Mouse (Mus musculus): ENCODE measurements around the gene Bicral.

The Bicral gene

GRCm38 (mm10) chr17:46840304-46841010 is 17.8 kb downstream of the Bicral start:
- no peak for DNase-seq

DNA sequence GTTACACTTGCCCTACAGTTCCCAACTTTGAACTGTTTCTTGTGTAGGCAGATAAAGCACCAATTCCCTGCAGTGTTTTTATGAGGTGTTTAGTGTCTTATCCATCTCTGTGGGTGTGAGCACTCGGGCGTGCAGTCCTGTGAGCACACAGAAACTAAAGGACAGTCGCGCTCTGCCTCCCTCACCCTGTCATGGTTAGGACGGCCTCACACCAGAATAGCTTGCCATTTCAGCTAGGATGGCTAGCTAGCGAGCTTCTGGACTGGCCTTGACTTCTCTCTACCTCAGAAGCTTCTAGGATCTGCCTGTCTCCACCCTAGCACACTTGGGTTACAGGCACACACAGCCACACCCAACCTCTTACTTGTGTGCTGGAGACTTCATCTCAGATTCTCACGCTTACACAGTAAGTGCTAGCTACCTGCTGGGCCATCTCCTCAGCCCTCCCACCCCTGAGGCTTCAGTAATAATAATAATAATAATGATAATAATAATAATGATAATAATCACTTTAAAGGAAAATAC is 19.8 kb downstream of the Bicral start:
- no peak for DNase-seq

- DNase-seq, result no peak
These were observed 20.4 kb downstream of the Bicral start for GRCm38 (mm10) chr17:46837897-46838296.

GRCm38 (mm10) chr17:46835093-46835715 is 23.1 kb downstream of the Bicral start:
- DNase-seq, result peak in 1 of 2 experiments; percentile 58

DNA sequence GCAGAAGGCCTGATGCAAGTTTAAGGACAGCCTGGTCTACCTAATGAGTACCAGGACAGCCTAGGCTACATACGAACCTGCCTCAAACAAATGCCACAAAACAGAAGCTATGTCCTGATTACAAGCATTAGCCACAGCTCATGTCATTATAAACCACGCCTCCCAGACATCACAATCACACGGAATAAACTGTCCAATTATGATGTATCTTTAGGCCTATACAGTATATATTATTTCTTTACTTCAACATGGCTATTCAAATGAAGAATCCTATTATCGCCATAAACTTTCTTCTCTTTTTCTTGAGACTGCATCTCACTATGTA is 25.3 kb downstream of the Bicral start:
- DNase-seq, result no peak

GRCm38 (mm10) chr17:46832101-46832980 is 25.9 kb downstream of the Bicral start:
- no peak for DNase-seq

- no peak for DNase-seq
These were observed 28.3 kb downstream of the Bicral start for GRCm38 (mm10) chr17:46829856-46830535.

DNA sequence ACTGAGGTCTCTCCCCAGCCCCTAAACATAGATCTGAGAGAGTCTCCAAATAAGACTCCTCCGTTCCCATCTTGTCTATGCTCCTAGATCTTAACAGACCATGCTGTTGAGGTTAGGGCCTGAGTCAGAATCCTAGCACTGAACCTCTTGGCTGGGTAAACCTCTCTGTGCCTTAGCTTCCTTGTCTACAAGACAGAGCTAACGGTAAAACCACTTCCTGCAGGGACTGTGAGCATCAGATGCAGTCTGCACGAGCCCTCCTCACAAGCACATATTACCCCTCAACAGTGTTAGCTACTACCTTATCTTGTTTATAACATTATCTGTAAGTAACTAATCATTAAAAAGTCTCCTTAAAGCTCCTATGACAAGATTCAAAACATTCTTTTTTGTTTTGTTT is 29.3 kb downstream of the Bicral start:
- peak; percentile 41 to 73 for DNase-seq

DNA sequence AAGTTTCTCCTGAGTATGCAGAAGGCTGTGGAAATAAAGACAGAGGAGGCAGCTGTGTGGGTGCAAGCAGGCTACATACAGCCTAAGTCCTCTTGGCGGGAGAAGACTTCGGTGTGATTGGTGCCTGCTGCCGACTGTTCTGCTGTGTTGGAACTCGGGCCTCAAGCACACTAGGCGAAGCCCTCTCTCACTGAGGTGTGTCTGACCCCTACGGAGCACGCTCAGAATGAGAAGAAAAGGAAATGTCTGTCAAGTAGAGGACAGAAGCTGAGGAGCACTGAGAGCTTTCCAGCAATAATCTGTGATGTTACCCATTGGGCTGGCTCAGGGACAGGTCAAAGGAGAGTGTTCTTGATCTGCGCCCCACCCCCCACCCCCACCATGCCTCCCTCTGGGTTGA is 35.2 kb downstream of the Bicral start:
- DNase-seq, result no peak

- DNase-seq, result no peak
These were observed 37.7 kb downstream of the Bicral start for GRCm38 (mm10) chr17:46820628-46821027.

DNA sequence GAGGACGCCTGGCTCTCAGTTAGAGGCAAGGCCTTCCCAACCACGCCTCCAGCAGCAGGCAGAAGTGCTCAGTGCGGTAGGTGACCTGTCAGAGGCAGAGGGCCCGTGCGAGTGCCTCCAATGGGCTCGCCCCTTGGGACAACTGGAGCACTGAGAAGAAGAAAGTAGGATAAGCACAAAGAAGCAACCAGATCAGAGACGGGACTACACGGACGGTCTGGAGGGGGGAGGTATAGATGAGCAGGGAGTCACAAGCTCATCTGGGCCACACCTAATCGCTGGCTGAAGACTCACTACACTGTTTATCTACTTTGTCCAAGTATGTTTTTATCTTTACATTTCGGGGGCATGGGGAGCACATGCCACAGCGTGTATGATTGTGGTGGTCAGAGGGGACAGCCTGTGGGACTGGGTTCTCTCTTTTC is 40.5 kb downstream of the Bicral start:
- DNase-seq, result no peak

DNA sequence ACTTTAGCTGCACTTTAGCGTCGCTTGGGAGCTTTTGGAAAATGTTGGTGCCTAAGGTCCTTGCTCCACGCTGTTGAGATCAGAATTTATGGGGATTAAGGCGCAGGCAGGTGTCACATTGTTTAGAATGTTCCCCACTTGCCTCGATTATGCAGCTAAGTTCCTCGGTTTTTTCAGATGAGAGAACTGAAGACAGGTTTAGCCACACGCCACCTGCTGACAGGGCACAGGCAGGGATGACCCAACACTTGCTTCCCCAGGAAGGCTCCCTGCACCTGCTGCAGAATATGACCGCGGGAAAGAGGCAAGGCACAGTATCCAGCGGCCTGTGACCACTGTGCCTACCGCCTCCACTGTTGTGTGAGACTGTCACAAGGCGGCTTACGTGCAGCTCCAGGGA is 42.0 kb downstream of the Bicral start:
- no peak for DNase-seq

GRCm38 (mm10) chr17:46814497-46814896 is 43.8 kb downstream of the Bicral start:
- DNase-seq, result no peak

GRCm38 (mm10) chr17:46813637-46814036 is 44.6 kb downstream of the Bicral start:
- no peak for DNase-seq

GRCm38 (mm10) chr17:46812442-46812841 is 45.8 kb downstream of the Bicral start:
- no peak for DNase-seq

GRCm38 (mm10) chr17:46810672-46811071 is 47.6 kb downstream of the Bicral start:
- DNase-seq, result no peak

- no peak for DNase-seq
These were observed 49.0 kb downstream of the Bicral start for GRCm38 (mm10) chr17:46809131-46809830.

DNA sequence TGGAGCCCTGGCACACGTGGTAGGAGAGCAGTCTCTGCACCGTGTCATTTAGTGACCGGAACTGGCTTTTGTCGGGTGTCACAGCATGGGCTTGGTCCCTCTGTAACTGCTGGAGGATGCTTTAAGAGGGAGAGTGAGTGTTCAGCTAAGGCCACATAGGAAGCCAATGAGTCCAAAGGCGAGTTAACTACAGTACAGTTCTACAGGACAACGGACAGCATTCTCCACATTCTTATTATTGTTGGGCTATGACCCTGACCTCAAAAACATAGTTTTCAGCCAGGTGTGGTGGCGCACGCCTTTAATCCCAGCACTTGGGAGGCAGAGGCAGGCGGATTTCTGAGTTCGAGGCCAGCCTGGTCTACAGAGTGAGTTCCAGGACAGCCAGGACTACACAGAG is 49.9 kb downstream of the Bicral start:
- DNase-seq, result no peak

DNA sequence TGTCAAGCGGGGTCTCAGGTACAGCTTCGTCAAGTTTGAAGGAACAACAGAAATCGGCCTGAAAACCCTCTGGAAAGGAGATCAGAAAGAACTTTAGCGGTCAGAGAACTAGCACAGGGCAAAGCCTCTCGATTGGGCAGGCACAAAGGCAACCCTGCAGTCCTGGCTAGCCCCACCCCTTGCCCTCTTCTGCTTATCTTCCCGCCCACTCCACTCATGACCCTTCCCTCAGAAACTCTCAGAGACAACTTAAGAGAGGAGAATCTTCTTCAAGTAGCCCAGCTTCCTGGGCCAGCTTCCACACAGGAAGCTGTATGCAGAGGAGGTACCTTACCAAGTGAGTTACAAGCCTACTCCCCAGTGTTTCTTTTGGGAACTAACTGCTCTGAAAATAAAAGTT is 56.5 kb downstream of the Bicral start:
- DNase-seq, result no peak

- DNase-seq, result no peak
These were observed 58.6 kb downstream of the Bicral start for GRCm38 (mm10) chr17:46799680-46800079.

DNA sequence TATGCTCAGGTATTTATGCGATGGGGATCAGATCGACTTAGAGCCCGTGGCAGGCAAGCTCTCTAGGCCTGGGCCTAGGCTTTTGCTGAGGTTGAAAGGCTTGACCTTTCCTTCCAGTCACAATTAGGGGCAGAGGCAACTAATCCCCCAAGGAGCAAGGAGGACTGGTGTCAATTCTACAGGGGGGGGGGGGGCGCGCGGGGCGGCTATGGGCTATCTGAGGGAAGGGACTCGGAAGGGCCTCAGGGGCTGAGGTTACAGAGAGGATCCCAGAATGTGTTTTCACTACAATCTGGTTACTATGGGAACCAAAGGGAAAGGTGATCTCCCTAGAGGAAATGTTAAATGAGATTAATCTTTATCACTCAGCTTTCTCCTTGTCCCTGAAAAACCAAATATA is 60.9 kb downstream of the Bicral start:
- DNase-seq, result no peak

- no peak for DNase-seq
These were observed 61.5 kb downstream of the Bicral start for GRCm38 (mm10) chr17:46796743-46797142.
